In genomic region chr6:125603234-125603633, GRCm38 (mm10) we compare ENCODE assay signal across 8 mouse cellular contexts. TPM values are rescaled to one million over a fixed set of nuclear protein-coding genes. Genes with fewer than 3 reads are reported as not detected.
DNase-seq lines count a peak whose midpoint lies in the region; ATAC-seq lines count a peak whose summit lies in the region.

No protein-coding gene starts in this region.

- intact Hi-C loops in left cerebral cortex, postnatal 4 days (cut with DNase I): loop anchor here (2.0 kb wide), 1 partner anchor 184 kb away; no protein-coding TSS in a partner anchor

- no peaks in the 10 kb centered on the region for H3K27me3 ChIP-seq in embryonic facial prominence, embryonic 11.5 days (ENCODE audit: control insufficient read depth, insufficient read depth, low read length)
- peaks cover 24% of the 10 kb centered on the region for H3K27me3 ChIP-seq in midbrain, embryonic 10.5 days (ENCODE audit: low read depth, poor library complexity, severe bottlenecking)

- H3K4me2 ChIP-seq in embryonic facial prominence, embryonic 11.5 days (ENCODE audit: low read depth, low read length): no peak overlapping the region; the same call in 1 of the 2 replicates

- peak; percentile 40; the same call in 1 of the 2 replicates for ATAC-seq in embryonic facial prominence, embryonic 11.5 days (replicated peaks; ENCODE audit: insufficient number of reproducible peaks, low FRiP score, low TSS enrichment, low read depth)

- no peaks in the 10 kb centered on the region for H3K9me3 ChIP-seq in embryonic facial prominence, embryonic 11.5 days (replicated peaks; ENCODE audit: control insufficient read depth, low read length)
- H3K9me3 ChIP-seq in midbrain, embryonic 10.5 days (replicated peaks): no peaks in the 10 kb centered on the region

- no peak overlapping the region for H3K9ac ChIP-seq in embryonic facial prominence, embryonic 11.5 days (replicated peaks; ENCODE audit: low read length)

- WGBS in embryonic facial prominence, embryonic 11.5 days: 8% methylated on average over 18 of the region's 18 CpGs
- 5% methylated on average over 18 of the region's 18 CpGs for WGBS in midbrain, embryonic 10.5 days

- no peaks in the 10 kb centered on the region for H3K36me3 ChIP-seq in embryonic facial prominence, embryonic 11.5 days (replicated peaks; ENCODE audit: control insufficient read depth, insufficient read depth, low read depth, low read length)
- H3K36me3 ChIP-seq in midbrain, embryonic 10.5 days: no peaks in the 10 kb centered on the region

- H3K4me3 ChIP-seq in embryonic facial prominence, embryonic 11.5 days (ENCODE audit: low read depth, low read length): no peak overlapping the region
- peak overlapping the region; percentile 23 for H3K4me3 ChIP-seq in midbrain, embryonic 10.5 days

- peak; percentile 70 for DNase-seq in adrenal gland, adult 8-10 months
- DNase-seq in embryonic facial prominence, embryonic 11.5 days (ENCODE audit: low spot score): peak; percentile 92
- DNase-seq in heart, adult 18-20 months: peak; percentile 89 to 91
- DNase-seq in kidney, adult 11 months: peak; percentile 79
- DNase-seq in left cerebral cortex, postnatal 4 days: peak; percentile 93
- peak; percentile 90 for DNase-seq in midbrain, embryonic 10.5 days (ENCODE audit: low spot score)
- peak; percentile 22 to 30 for DNase-seq in right cerebral cortex, postnatal 36 days (ENCODE audit: low spot score in 2 of 2)
- peak; percentile 79 to 94 for DNase-seq in urinary bladder, postnatal 4 days (ENCODE audit: low spot score in 2 of 2)

- H3K4me1 ChIP-seq in embryonic facial prominence, embryonic 11.5 days (ENCODE audit: control insufficient read depth, insufficient read depth, low read length): no peaks in the 10 kb centered on the region; the same call in 1 of the 2 replicates
- peaks cover 13% of the 10 kb centered on the region for H3K4me1 ChIP-seq in midbrain, embryonic 10.5 days

- no peak overlapping the region for H3K27ac ChIP-seq in embryonic facial prominence, embryonic 11.5 days (replicated peaks; ENCODE audit: low read depth, low read length)
- H3K27ac ChIP-seq in midbrain, embryonic 10.5 days (replicated peaks): peak overlapping the region; percentile 63; the same call in 1 of the 2 replicates

RNA-seq across cellular contexts. Expression of gene Vwf, which starts 56.7 kb away (rescaled TPM):
- total RNA-seq in adrenal gland, adult 8-10 months (2022): 10 to 100 TPM in 1 of 4 experiments, 1 to 10 TPM in 3; 6.5 to 13.4 (median 7.4) TPM
- 6.7 and 8.0 TPM in 2 replicates for polyA plus RNA-seq in embryonic facial prominence, embryonic 11.5 days (2014; fragmentation: Nextera tagmentation; extraction: Ambion mirVana)
- 100 to 1,000 TPM in 1 of 2 experiments, 10 to 100 TPM in 1; 78.4 to 104 TPM for total RNA-seq in heart, adult 18-20 months (2021)
- 10 to 100 TPM; 24.1 to 28.2 TPM for total RNA-seq in left cerebral cortex, postnatal 4 days (2021)
- 5.8 and 10.1 TPM in 2 replicates for polyA plus RNA-seq in midbrain, embryonic 10.5 days (2016; fragmentation: Nextera tagmentation; extraction: Ambion mirVana)

Comparison
In these comparisons a context has a peak if more than half of its experiments do, and no peak if none do; other contexts are left out.
1. DNase-seq: peak in every context shown above with its lines; median percentile 93 in left cerebral cortex, postnatal 4 days; 92 in embryonic facial prominence, embryonic 11.5 days; 90 in heart, adult 18-20 months; 90 in midbrain, embryonic 10.5 days; 86 in urinary bladder, postnatal 4 days; 79 in kidney, adult 11 months; 70 in adrenal gland, adult 8-10 months; 26 in right cerebral cortex, postnatal 36 days.